Mouse (Mus musculus) naive thymus-derived CD4-positive, alpha-beta T cell, adult 2 months (primary cell): Measurements from ENCODE around the gene Prpf6.

Experiments used
- DNase-seq: peaks from one replicate; pipeline ENCODE4 v3.0.0-alpha.2; 2011; ENCODE audit warnings: low read depth

Prpf6 gene

DNA sequence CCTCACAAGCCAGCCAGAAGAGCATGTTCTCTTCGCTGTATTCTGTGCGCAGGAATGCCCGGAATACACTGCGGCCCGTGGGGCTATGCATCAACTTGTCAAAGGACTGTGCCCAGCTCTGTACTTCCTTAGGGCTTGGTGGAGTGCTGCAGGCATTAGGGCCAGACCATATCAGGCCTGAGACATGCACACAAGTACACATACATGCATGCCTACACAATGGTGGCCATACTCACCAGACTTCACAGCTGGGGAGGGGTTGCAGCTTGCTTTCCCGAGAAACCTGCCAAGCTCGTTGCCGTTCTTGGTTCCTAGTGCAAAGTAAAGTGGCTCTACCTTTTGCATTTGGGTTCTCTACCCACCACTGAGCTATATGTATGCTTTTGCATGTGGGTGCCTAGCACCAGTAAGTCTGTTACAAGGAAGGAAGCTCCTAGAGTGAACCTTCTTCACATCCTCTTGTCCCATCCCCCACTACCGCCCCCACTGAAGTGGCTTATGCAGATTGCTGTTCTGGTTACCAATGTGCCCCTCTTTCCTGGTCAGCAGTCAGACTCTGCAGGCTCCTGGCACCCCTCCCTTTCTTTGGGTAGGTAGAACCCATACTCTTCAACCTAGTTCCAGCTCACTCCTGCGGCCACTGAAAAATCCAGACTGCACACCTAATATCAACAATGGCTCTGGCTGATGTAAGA lies 97.9 kb downstream of the Prpf6 start:
- no peak for DNase-seq

DNA sequence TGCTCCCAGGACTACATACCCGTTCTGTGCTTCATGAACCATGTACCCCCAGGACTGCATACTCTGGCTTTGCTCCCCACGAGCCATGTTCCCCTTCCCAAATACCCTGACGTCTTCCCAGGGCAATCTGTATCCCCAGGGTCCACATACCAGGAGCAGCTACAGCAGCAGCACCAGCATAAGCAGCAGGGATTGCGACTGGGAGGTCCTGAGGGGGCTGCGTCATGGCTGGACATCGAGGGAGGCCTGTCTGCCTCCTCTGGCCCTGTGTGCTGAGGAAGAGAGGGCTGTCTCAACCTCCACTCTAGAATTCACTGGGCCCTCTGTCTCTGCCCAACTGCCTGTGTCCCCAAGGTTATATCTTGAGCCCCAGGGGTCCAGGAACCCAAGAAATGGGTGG lies 99.4 kb downstream of the Prpf6 start:
- DNase-seq = no peak

DNA sequence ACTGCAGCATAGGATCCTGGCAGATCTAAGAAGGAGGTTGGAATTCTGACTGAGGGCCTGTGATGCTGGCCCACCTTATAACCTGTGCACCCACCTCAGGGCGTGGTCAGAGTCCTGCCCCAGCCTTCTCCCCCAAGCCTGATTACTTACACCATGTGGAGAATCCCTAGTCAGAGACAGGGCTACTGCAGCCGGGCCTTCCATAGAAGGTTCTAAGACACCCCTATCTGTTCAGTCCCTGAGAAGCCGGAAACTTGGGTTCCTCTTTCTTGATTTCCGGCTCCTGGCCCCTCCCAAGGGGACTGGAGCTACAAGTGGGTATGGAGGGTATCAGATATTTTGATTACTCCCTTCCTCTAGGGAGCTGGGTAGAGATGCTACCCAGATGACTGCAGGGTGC lies 99.9 kb downstream of the Prpf6 start:
- peak; percentile 56 for DNase-seq

DNA sequence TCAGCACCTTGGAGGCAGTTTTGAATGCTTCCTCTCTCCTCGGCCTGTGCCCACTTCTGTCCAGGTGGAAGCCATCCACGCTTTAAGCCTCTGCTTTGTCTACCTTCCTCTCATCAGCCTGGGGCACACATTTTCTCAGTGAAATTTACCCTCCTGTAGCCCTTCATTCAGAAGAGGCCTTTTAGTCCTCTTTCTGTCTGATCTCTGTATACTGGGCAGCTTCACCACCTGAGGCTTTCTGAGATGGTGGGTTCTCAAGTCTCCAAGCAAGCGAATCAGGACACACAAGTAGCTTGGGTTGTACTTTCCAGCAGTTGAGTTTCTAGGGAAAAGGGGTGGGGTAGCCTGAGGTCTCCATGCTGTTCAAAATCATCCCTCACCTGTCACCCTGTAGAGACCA lies 100.6 kb downstream of the Prpf6 start:
- DNase-seq = no peak

DNA sequence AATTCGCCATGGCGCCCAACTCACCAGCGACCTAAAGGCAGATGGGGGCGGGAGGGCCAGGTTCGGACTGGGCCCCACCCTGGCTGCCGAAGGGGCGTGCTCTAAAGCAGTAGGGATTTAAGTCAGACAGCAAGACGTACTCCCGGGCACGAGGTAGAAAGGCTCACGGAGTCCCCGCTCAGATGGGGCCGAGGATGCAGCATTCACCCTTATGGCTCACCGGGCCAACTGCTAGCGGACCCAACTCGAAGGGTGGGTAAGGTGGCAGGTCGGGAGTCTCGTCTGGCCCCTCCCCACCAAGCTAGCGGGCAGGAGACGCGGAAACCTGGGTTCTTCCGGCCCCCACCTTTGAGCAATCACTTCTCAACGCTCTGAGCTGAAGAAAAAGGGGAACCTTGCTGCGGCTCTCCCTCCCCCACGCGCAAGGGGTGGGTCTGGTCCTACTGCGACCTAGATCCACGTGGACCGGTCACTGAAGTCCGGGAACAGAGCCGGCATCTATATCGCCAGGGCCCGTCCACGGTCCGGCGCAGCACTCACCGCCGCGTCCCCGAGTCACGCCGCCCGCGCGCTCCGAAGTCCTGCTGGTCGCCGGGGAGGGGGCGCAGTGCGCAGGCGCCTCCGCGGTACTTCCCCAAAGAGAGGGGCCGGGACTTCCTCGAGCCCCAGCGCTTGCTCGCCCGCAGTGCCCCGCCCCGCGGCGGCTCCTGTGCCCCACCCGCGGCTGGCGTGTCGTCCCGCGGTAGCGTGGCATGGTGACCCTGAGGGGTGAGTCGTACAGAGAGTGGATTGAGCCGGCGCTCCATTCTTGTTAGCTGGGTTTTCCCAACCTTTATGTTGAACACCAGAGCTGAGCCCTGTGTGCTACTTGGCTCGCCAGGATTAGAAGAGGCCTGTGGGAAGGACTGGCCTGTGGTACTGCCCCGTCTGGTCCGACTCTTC lies 101.9 kb downstream of the Prpf6 start, which contains the start of gene Rgs19:
Gene Rgs19 (minus strand): TSS at position 639 of the 942 bp plus-strand sequence.
- DNase-seq = peak; percentile 91

DNA sequence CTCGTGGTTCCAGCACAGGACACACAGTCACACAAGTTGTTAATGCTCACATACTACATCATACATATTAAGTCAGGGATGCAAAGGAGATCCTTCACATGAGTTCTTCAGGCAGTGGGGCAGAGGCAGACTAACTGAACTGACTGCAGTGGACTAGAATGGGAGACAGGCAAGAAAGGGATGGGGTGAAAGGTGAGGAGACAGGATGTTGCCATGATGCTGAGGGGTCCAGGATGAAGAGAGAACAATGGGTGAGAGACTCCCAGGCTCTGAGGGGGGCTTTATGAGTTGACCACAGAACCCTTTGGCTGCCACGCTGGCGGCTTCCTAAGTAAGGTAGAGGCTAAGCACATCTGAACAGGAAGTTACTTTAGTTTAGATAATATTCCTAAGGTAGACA lies 102.9 kb downstream of the Prpf6 start:
- peak; percentile 22 for DNase-seq

DNA sequence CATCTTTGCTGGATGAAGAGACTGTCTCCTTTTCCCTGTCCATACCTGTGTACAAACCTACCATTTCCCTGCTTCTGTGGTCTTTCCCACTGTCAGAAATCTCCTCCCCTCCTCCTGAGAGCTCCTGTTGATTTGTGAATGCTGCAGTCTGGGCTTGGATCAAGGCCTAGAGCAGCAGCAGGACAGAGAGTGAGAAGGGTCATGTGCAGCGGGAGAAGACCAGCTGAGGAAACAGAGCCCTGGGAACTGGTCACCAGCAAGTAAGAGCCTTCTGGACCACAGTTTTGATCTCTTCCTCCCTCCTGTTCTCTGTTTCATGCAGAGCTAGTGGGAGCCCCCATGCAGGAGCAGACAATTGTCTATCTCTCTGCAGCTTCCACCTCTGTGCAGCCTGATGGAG lies 104.1 kb downstream of the Prpf6 start:
- no peak for DNase-seq

DNA sequence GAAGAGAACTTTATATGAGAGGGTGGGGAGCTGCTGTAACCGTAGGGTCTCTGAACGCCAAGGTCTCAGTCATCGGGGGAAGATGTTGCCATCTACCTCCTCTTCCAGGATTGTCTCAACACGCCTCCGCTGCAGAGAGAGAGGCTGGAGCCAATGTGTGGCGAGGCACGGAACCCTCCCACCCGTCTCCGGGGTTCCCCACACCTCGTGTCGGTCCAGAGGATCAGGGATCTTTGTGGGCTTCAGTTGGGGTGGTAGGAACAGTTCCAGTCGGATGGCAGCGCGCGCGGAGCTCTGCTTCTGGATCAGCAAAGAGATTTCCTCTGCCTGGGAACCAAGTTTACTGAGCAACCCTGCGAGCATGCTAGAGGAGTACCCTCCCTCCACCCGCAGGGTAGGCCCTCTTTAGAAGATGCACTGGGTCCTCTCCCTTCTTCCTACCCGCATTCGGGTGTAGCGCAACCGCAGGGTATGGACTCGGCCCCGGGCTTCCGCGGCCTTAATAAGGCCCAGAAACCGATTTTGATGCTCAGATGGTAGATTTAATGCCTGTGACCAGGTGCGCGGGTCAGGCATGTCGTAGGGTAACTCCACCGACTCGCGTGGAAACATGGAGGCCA lies 105.2 kb downstream of the Prpf6 start:
- DNase-seq = no peak

DNA sequence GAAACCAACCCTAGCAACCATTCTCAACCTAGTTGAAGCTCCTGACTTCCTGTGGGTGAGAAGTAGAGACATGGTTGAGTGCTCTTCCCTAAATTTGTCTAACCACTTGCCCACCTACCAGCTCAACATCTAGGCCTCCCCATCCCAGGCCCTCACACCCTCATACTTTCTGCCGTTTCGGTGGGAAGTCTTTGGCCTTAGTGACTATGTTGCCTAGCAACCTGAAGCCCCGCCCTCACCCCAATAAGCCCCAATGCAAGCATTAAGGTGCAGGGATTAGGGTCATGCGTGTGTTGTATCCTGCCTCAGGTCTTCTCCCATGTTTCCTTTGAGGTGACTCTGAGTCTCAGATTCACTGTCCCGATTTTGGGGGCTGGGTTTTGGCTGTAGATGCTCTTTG lies 106.6 kb downstream of the Prpf6 start, which contains the start of gene Lkaaear1:
Gene Lkaaear1 (minus strand): TSS at position 202 of the 400 bp plus-strand sequence.
- DNase-seq = no peak
